Mouse (Mus musculus): Measurements from ENCODE around the gene Dnajc4.

DNA sequence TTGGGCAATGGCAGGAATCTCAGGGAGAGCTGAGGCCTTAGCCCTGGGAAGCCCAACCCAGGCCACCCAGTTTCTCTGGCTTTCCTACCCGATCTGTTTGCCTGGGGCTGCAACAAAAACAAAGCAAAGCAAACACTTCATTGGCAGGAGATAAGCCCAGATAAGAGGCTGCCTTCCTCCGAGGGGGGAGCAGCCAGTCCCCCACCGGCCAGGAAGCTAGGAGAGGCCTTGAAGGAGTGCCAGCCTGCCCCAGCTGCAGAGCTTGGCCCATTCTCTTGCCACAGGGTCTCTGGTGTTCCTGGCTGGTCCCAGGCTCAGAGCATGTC, 39.7 kb downstream of the Dnajc4 start:
- TF ChIP-seq CTCF (IDR thresholded peaks at IDR 0.05; ENCODE audit: extremely low read depth, insufficient read depth, insufficient read length, insufficient replicate concordance): no peak
- TF ChIP-seq POLR2A (IDR thresholded peaks at IDR 0.05; ENCODE audit: low read depth, low read length): no peak
